Mouse (Mus musculus) thymus, postnatal 14 days (tissue): ENCODE measurements around the gene Kcnn4.

Source experiments
- DNase-seq: peaks from one replicate; pipeline ENCODE4 v3.0.0; 2021

The Kcnn4 gene

DNA sequence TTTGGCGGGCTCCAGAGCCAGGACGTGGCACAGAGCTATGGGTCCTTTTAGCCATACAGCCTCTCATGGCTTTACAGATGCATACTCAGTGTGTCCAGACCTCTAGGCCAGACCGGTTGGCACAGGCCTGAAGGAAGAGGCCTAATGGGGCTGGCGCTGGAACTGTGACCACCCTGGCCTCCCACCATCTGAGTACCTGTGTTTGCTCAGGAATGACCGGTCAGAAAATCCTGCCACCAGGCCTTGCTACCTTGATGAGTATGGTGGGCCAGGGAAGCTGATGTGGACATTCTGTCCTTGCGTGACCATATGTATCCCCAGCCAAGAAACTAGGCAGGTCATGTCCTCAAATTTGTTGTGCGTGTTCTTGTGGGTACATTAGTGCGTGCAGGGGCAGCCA is 57.1 kb downstream of the Kcnn4 start:
- DNase-seq = no peak

GRCm38 (mm10) chr7:24428725-24429124 is 58.7 kb downstream of the Kcnn4 start:
- no peak for DNase-seq

DNA sequence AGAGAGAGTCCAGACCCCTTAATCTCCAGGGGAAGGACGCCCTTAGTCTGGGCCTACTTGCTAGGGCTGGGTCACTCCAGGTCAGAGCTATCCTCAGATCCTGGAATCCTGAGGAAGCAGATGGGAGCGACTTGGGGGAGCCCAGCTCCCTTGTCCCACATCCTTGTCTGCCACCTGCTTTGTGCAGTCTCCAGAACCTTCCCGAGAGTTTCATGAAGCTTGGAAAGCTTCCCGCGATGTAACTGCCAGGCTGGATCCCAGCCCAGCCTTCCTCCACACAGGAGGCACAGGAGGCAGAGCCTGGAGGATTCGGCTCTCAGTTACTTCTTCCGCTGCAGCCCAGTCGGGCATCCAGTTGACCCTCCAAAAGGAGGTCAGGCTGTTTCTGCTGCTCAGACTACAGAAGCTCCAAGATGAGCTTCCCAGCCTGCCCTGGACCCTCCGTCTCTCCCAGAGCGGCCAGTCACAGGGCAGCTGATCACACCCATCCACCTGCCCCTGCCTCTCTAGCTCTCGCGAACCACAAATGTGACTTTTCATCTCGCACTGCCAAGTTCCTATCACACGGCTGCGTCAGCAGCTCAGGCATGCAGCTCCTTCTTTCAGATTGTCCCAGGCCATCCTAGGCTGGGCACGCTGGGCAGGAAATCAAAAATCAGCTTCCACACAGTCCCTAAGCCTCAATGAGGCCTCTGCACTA is 59.5 kb downstream of the Kcnn4 start:
- no peak for DNase-seq

DNA sequence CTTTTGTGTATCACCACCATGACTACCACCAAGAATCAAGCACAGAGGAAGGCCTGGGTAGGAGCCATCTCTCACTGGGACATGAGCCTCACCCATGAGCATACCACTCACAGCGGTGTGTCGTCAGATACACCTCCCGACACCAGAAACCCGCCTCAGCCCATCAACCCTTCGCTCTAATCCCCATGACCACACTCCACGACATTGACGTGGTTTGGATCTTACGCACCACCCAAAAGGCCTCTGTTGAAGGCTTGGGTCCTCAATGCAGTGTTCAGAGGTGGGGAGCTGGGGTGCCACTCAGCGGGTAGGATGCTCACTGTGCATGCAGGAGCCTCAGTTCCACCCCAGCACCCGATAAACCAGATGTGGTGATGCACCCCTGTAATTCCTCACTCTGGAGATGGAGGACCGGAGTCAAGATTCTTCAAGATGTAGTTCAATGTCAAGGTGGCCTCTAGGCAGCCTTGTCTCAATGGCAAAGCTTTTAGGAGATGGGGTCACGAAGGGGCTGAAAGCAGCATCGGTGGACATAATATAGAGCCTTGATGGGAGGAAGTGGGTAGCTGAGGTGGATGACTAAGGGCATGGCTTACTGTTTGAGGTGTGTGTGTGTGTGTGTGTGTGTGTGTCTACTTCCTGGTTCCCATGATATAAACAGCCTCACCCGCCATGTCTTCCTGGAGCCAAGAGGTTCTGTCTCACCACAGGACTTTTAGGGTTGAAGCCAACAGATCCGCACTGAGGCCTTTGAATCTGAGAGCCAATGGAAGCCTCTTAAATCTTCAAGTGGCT is 60.7 kb downstream of the Kcnn4 start:
- DNase-seq = no peak

GRCm38 (mm10) chr7:24431713-24432112 is 61.6 kb downstream of the Kcnn4 start:
- DNase-seq = no peak

DNA sequence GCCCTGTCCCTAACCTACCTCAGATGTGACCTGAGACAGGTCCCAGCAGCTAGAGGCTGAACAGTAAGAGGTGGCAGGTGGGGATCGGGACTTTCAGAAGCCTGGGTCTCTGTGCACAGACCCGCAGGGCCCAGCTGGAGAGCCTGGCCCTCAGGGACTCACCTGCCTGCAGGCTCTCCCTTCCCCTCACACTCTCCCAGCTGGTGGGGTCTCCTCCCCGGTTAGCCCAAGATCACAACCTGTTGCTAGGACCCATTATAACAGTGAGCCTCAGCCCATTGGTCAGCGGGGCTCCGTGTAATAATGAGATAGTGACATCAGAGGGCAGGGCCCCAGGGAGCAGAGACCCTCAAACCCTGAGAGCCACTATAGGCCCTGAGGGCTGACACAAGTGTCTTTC is 65.2 kb downstream of the Kcnn4 start:
- DNase-seq = no peak
